Mouse (Mus musculus) CH12.LX (cell line): Measurements from ENCODE around the gene Irak4. TPM values are rescaled to one million over a fixed set of nuclear protein-coding genes. Genes with fewer than 3 reads are reported as not detected.

ENCODE experiments used
- DNase-seq: peaks from one replicate; pipeline ENCODE4 v3.0.0-alpha.2; 2013; ENCODE audit errors: extremely low read depth
- H3K27ac ChIP-seq: 2 replicates; pipeline ENCODE4 v1.5.1; 2012; ENCODE audit warnings: low read depth, mild to moderate bottlenecking, control low read depth, moderate library complexity; ENCODE audit not compliant: insufficient read depth
- H3K27me3 ChIP-seq: replicated peaks from 2 replicates; pipeline ENCODE3; 2012; ENCODE audit warnings: inconsistent platforms
- H3K36me3 ChIP-seq, 2 experiments: replicated peaks in 1 of 2; 2 replicates each; pipeline versions ENCODE3 to v1.6.1; 2012; ENCODE audit warnings: inconsistent platforms in 1 of 2, low read length in 1 of 2, mild to moderate bottlenecking in 1 of 2, mixed read lengths in 1 of 2, moderate library complexity in 1 of 2; ENCODE audit not compliant: control insufficient read depth in 1 of 2, insufficient read depth in 1 of 2
- H3K4me1 ChIP-seq, 2 experiments: 2 replicates each; pipeline ENCODE4 v1.6.1; 2012; ENCODE audit warnings: inconsistent platforms in 1 of 2, moderate library complexity in 1 of 2; ENCODE audit not compliant: insufficient read depth in 2 of 2, control insufficient read depth in 1 of 2
- H3K4me2 ChIP-seq: 2 replicates; pipeline ENCODE4 v1.6.1; 2012; ENCODE audit warnings: low read depth, mild to moderate bottlenecking, control low read depth; ENCODE audit not compliant: poor library complexity, insufficient read depth, severe bottlenecking
- H3K4me3 ChIP-seq, 3 experiments: fragments of 150-350 bp in 1 of 3; sonication (generic) in 1 of 3; replicated peaks in 1 of 3; 2 replicates each; pipeline versions ENCODE3 to v1.5.1; 2011 to 2012; ENCODE audit warnings: low read depth in 2 of 3, low read length in 2 of 3, mild to moderate bottlenecking in 2 of 3, moderate library complexity in 2 of 3, control low read depth in 1 of 3, improper control_type of control experiment in 1 of 3, inconsistent platforms in 1 of 3, mixed read lengths in 1 of 3; ENCODE audit not compliant: poor library complexity in 1 of 3
- H3K79me2 ChIP-seq: replicated peaks from 2 replicates; pipeline ENCODE4 v1.6.1; 2012; ENCODE audit warnings: mild to moderate bottlenecking, moderate library complexity; ENCODE audit not compliant: control insufficient read depth, poor library complexity, insufficient read depth, severe bottlenecking; ENCODE audit errors: extremely low read depth
- H3K9ac ChIP-seq: 2 replicates; pipeline ENCODE4 v1.6.1; 2012; ENCODE audit warnings: low read depth, mild to moderate bottlenecking, control low read depth, moderate library complexity; ENCODE audit not compliant: insufficient read depth
- H3K9me3 ChIP-seq: replicated peaks from 2 replicates; pipeline ENCODE3; 2012; ENCODE audit warnings: low read length, inconsistent platforms, mixed read lengths
- CHD2 ChIP-seq: IDR thresholded peaks from 2 replicates; pipeline ENCODE4 v1.6.1; 2011; ENCODE audit warnings: low read length, improper control_type of control experiment
- ELF1 ChIP-seq: IDR thresholded peaks from 2 replicates; pipeline ENCODE4 v1.6.1; 2014; ENCODE audit warnings: low read depth, mild to moderate bottlenecking, inconsistent platforms, low read length, improper control_type of control experiment
- JUN ChIP-seq: IDR thresholded peaks from 2 replicates; pipeline ENCODE4 v1.6.1; 2011; ENCODE audit warnings: low read depth, mild to moderate bottlenecking, low read length, improper control_type of control experiment, moderate library complexity; ENCODE audit not compliant: insufficient read depth
- KAT2A ChIP-seq: IDR thresholded peaks from 2 replicates; pipeline ENCODE4 v1.6.1; 2012; ENCODE audit warnings: low read length, improper control_type of control experiment, inconsistent platforms; ENCODE audit not compliant: insufficient replicate concordance
- MAFK ChIP-seq: IDR thresholded peaks from 2 replicates; pipeline ENCODE4 v1.6.1; 2011; ENCODE audit warnings: low read length, improper control_type of control experiment; ENCODE audit not compliant: insufficient replicate concordance
- MYC ChIP-seq: IDR thresholded peaks from 2 replicates; pipeline ENCODE4 v1.6.1; 2011; ENCODE audit warnings: low read depth, mild to moderate bottlenecking, improper control_type of control experiment, low read length
- NELFE ChIP-seq: IDR thresholded peaks from 2 replicates; pipeline ENCODE4 v1.6.1; 2011; ENCODE audit warnings: low read depth, low read length, improper control_type of control experiment
- RCOR1 ChIP-seq: conservative IDR thresholded peaks from 2 replicates; pipeline ENCODE4 v1.6.1; 2012; ENCODE audit warnings: low read depth, mild to moderate bottlenecking, inconsistent platforms, low read length, improper control_type of control experiment
- TCF12 ChIP-seq: IDR thresholded peaks from 2 replicates; pipeline ENCODE4 v1.6.1; 2014; ENCODE audit warnings: low read depth, mild to moderate bottlenecking, inconsistent platforms, low read length, improper control_type of control experiment
- USF1 ChIP-seq: IDR thresholded peaks from 2 replicates; pipeline ENCODE4 v1.6.1; 2014; ENCODE audit warnings: low read depth, mild to moderate bottlenecking, inconsistent platforms, low read length, improper control_type of control experiment
- USF2 ChIP-seq: conservative IDR thresholded peaks from 2 replicates; pipeline ENCODE4 v1.6.1; 2011; ENCODE audit warnings: low read depth, low read length, improper control_type of control experiment
- ZC3H11A ChIP-seq: IDR thresholded peaks from 2 replicates; pipeline ENCODE4 v1.6.1; 2012; ENCODE audit warnings: low read depth, mild to moderate bottlenecking, inconsistent platforms, low read length, improper control_type of control experiment
- dilution Hi-C: fragments of 300-500 bp; cut with MboI; formaldehyde crosslinking; loops from 2 replicates; pipeline ENCODE4 v1.14.3; 2020; ENCODE audit warnings: low sequenced_read_pairs; ENCODE audit not compliant: extremely low pct_unique_long_range_greater_than_20kb, extremely low pct_ligation_motif_present
- in situ Hi-C: fragments of 300-500 bp; cut with MboI; formaldehyde crosslinking; loops from 3 replicates; pipeline ENCODE4 v1.14.3; 2019; ENCODE audit warnings: low sequenced_read_pairs, low pct_ligation_motif_present, low pct_unique_long_range_greater_than_20kb, mixed read lengths
- polyA plus RNA-seq: library from polyadenylated mRNA; unstranded; fragments of >175 nt; gene quantifications from 2 replicates; pipeline ENCODE4 v1.2.1, GENCODE M21; 2012; ENCODE audit warnings: low read depth; ENCODE audit not compliant: insufficient read length
- total RNA-seq, 2 experiments: library from RNA; depleted of rRNA; stranded (reverse); fragments of 300-350 nt in 1 of 2; fragments of >200 nt in 1 of 2; gene quantifications; 2 replicates each; pipeline ENCODE4 v1.2.3; 2012 to 2014

The Irak4 gene
- total and polyA plus RNA-seq, 3 experiments = 7.6 to 15.3 (median 14.4) TPM

GRCm38 (mm10) chr15:94503451-94504215 lies 39.8 kb upstream of the Irak4 start:
- TF ChIP-seq NELFE (no peak), MYC (no peak), KAT2A (no peak), USF1 (no peak), ZC3H11A (no peak), TCF12 (no peak), JUN (no peak), ELF1 (no peak)
- dilution Hi-C loops = no loop called here
- no peaks in the 10 kb centered on the region for H3K36me3 ChIP-seq
- no peak overlapping the region for H3K27ac ChIP-seq
- DNase-seq = no peak
- H3K9me3 ChIP-seq = peaks cover 5% of the 10 kb centered on the region
- H3K27me3 ChIP-seq = no peaks in the 10 kb centered on the region
- H3K4me2 ChIP-seq = no peak overlapping the region
- H3K4me1 ChIP-seq = no peaks in the 10 kb centered on the region
- in situ Hi-C loops = no loop called here
- no peak overlapping the region for H3K9ac ChIP-seq
- no peak overlapping the region for H3K4me3 ChIP-seq
- H3K79me2 ChIP-seq = no peaks in the 10 kb centered on the region

GRCm38 (mm10) chr15:94517913-94518491 lies 25.4 kb upstream of the Irak4 start:
- dilution Hi-C loops = no loop called here
- no peak for DNase-seq
- H3K9ac ChIP-seq = no peak overlapping the region
- in situ Hi-C loops = no loop called here
- no peak overlapping the region for H3K4me2 ChIP-seq
- no peak overlapping the region for H3K27ac ChIP-seq
- H3K36me3 ChIP-seq = peaks cover 3 to 8% of the 10 kb centered on the region in 2 experiments
- no peaks in the 10 kb centered on the region for H3K27me3 ChIP-seq
- no peak overlapping the region for H3K4me3 ChIP-seq
- H3K9me3 ChIP-seq = no peaks in the 10 kb centered on the region
- no peak for TF ChIP-seq CHD2
- TF ChIP-seq USF2 = no peak
- no peak for TF ChIP-seq MAFK
- no peak for TF ChIP-seq RCOR1
- H3K79me2 ChIP-seq = no peaks in the 10 kb centered on the region
- no peaks in the 10 kb centered on the region for H3K4me1 ChIP-seq
